17 mouse cellular contexts compared by ENCODE assay signal in genomic region chr15:102955833-102956640, GRCm38 (mm10). TPM values are rescaled to one million over a fixed set of nuclear protein-coding genes. Genes with fewer than 3 reads are reported as not detected.
DNase-seq lines count a peak whose midpoint lies in the region; ATAC-seq and TF ChIP-seq lines count a peak whose summit lies in the region.
"Had no signal": no experiment of that assay in that cellular context is flagged by ENCODE, and none has a peak within 500 bp of the region (broad histone marks: within the 10 kb centered on the region; RNA-seq: fewer than 3 reads in every experiment).

No protein-coding gene starts in this region.

- DNase-seq in heart, adult 11 months: no peak
- DNase-seq in 3134 (ENCODE audit: extremely low read depth, insufficient read length, low spot score): peak; percentile 80
- no peak for DNase-seq in G1E (ENCODE audit: low spot score)
- DNase-seq in testis, postnatal 14 days (ENCODE audit: low spot score): no peak
- no peak for DNase-seq in right cerebral cortex, postnatal 10 days (ENCODE audit: low spot score in 2 of 2)
- no peak for DNase-seq in thymus, postnatal 14 days
- DNase-seq: heart, postnatal 10 days; lung, adult 18-20 months; thymus, postnatal 25 days had no signal

- H3K4me1 ChIP-seq in heart, embryonic 13.5 days: peaks cover 5% of the 10 kb centered on the region; the same call in 1 of the 2 replicates
- H3K4me1 ChIP-seq in G1E (ENCODE audit: insufficient read depth, low read depth, low read length): peaks cover 20% of the 10 kb centered on the region
- peaks cover 48% of the 10 kb centered on the region for H3K4me1 ChIP-seq in limb, embryonic 13.5 days

- peaks cover 100% of the 10 kb centered on the region for H3K27me3 ChIP-seq in heart, embryonic 13.5 days (replicated peaks)
- H3K27me3 ChIP-seq in G1E (ENCODE audit: insufficient read depth, low read length): peaks cover 93% of the 10 kb centered on the region
- H3K27me3 ChIP-seq in limb, embryonic 13.5 days: peaks cover 97% of the 10 kb centered on the region

- no peak for ATAC-seq in heart, embryonic 13.5 days (ENCODE audit: extremely low read depth, insufficient number of reproducible peaks, low FRiP score, low TSS enrichment)
- ATAC-seq in G1E (ENCODE audit: extremely low read depth, insufficient number of reproducible peaks, low FRiP score, poor library complexity, severe bottlenecking): no peak
- ATAC-seq in limb, embryonic 13.5 days (ENCODE audit: low FRiP score, low read depth): no peak
- ATAC-seq: activated CD4-positive, CD25-positive, alpha-beta regulatory T cell, adult 4 months; inflammation-experienced regulatory T-cells, adult 6 months had no signal

- no peak overlapping the region for H3K27ac ChIP-seq in heart, embryonic 13.5 days (replicated peaks)
- H3K27ac ChIP-seq in limb, embryonic 13.5 days: peak overlapping the region; percentile 48; the same call in 1 of the 2 replicates

- no peak for TF ChIP-seq CTCF in G1E (IDR thresholded peaks at IDR 0.05; ENCODE audit: low read depth, low read length)

- H3K9ac ChIP-seq in heart, embryonic 13.5 days: no peak overlapping the region
- H3K9ac ChIP-seq in limb, embryonic 13.5 days: peak overlapping the region; percentile 80

- no peak overlapping the region for H3K4me2 ChIP-seq in heart, embryonic 13.5 days
- peak overlapping the region; percentile 61 for H3K4me2 ChIP-seq in limb, embryonic 13.5 days (replicated peaks)

- no peaks in the 10 kb centered on the region for H3K9me3 ChIP-seq in heart, embryonic 13.5 days
- H3K9me3 ChIP-seq in G1E (replicated peaks): no peaks in the 10 kb centered on the region
- no peaks in the 10 kb centered on the region for H3K9me3 ChIP-seq in limb, embryonic 13.5 days

- WGBS in heart, embryonic 13.5 days: under 1% methylated on average over 40 of the region's 40 CpGs
- under 1% methylated on average over 37 of the region's 40 CpGs for WGBS in limb, embryonic 13.5 days

- no peaks in the 10 kb centered on the region for H3K36me3 ChIP-seq in heart, embryonic 13.5 days
- no peaks in the 10 kb centered on the region for H3K36me3 ChIP-seq in G1E (replicated peaks)
- no peaks in the 10 kb centered on the region for H3K36me3 ChIP-seq in limb, embryonic 13.5 days

- peak overlapping the region; percentile 9; the same call in 1 of the 2 replicates for H3K4me3 ChIP-seq in heart, embryonic 13.5 days
- H3K4me3 ChIP-seq in G1E (ENCODE audit: low read depth, low read length): peak overlapping the region; percentile 38; the same call in 1 of the 2 replicates
- peak overlapping the region; percentile 47 for H3K4me3 ChIP-seq in limb, embryonic 13.5 days

RNA-seq across cellular contexts. Expression of gene Hoxc11, which starts 1.8 kb away (rescaled TPM):
- polyA plus RNA-seq in heart, embryonic 13.5 days (2015; fragmentation: Nextera tagmentation; extraction: Ambion mirVana): not detected in 2 replicates
- total RNA-seq in G1E (2014; fragmentation: Nextera tagmentation) (not detected in 2 replicates), G1E (2017) (0.06 and 0.22 TPM in 2 replicates)
- polyA plus RNA-seq in G1E (2012): 0.04 TPM in 1 of 2 replicates, not detected in the other
- polyA plus RNA-seq in limb, embryonic 13.5 days (2015; fragmentation: Nextera tagmentation; extraction: Ambion mirVana): 2.1 and 2.6 TPM in 2 replicates
- total RNA-seq: common myeloid progenitor, adult 5-6 weeks; heart, postnatal 10 days; left cerebral cortex, adult 8-10 months had no signal
- polyA plus RNA-seq: activated CD4-positive, CD25-positive, alpha-beta regulatory T cell, adult 4 months; frontal cortex, adult 2 months; inflammation-experienced regulatory T-cells, adult 6 months; spleen, adult 2 months had no signal

RNA-seq across cellular contexts. Expression of gene Hoxc10, which starts 10.6 kb away (rescaled TPM):
- not detected in 2 replicates for polyA plus RNA-seq in heart, embryonic 13.5 days (2015; fragmentation: Nextera tagmentation; extraction: Ambion mirVana)
- total RNA-seq in G1E (2014; fragmentation: Nextera tagmentation): 0.60 TPM in 1 of 2 replicates, not detected in the other
- 0.12 and 0.16 TPM in 2 replicates for total RNA-seq in G1E (2017)
- polyA plus RNA-seq in G1E (2012): 0.08 and 0.16 TPM in 2 replicates
- polyA plus RNA-seq in limb, embryonic 13.5 days (2015; fragmentation: Nextera tagmentation; extraction: Ambion mirVana): 11.0 and 11.3 TPM in 2 replicates
- total RNA-seq: common myeloid progenitor, adult 5-6 weeks; heart, postnatal 10 days; left cerebral cortex, adult 8-10 months had no signal
- polyA plus RNA-seq: activated CD4-positive, CD25-positive, alpha-beta regulatory T cell, adult 4 months; frontal cortex, adult 2 months; inflammation-experienced regulatory T-cells, adult 6 months; spleen, adult 2 months had no signal

RNA-seq across cellular contexts. Expression of gene Hoxc5, which starts 11.2 kb away (rescaled TPM):
- 0.57 and 1.6 TPM in 2 replicates for polyA plus RNA-seq in heart, embryonic 13.5 days (2015; fragmentation: Nextera tagmentation; extraction: Ambion mirVana)
- total RNA-seq in G1E (2014; fragmentation: Nextera tagmentation): 9.9 and 19.8 TPM in 2 replicates
- total RNA-seq in G1E (2017): 7.6 and 9.1 TPM in 2 replicates
- polyA plus RNA-seq in G1E (2012): 11.4 and 12.4 TPM in 2 replicates
- polyA plus RNA-seq in limb, embryonic 13.5 days (2015; fragmentation: Nextera tagmentation; extraction: Ambion mirVana): 5.2 and 6.7 TPM in 2 replicates
- total RNA-seq: common myeloid progenitor, adult 5-6 weeks; left cerebral cortex, adult 8-10 months had no signal
- polyA plus RNA-seq: activated CD4-positive, CD25-positive, alpha-beta regulatory T cell, adult 4 months; frontal cortex, adult 2 months; inflammation-experienced regulatory T-cells, adult 6 months had no signal

RNA-seq across cellular contexts. Expression of gene Hoxc12, which starts 19.5 kb away (rescaled TPM):
- polyA plus RNA-seq in heart, embryonic 13.5 days (2015; fragmentation: Nextera tagmentation; extraction: Ambion mirVana): not detected in 2 replicates
- not detected in 2 replicates for total RNA-seq in G1E (2014; fragmentation: Nextera tagmentation)
- total RNA-seq in G1E (2017): not detected in 2 replicates
- not detected in 2 replicates for polyA plus RNA-seq in G1E (2012)
- 2.8 and 3.1 TPM in 2 replicates for polyA plus RNA-seq in limb, embryonic 13.5 days (2015; fragmentation: Nextera tagmentation; extraction: Ambion mirVana)
- total RNA-seq: common myeloid progenitor, adult 5-6 weeks; heart, postnatal 10 days; left cerebral cortex, adult 8-10 months had no signal
- polyA plus RNA-seq: activated CD4-positive, CD25-positive, alpha-beta regulatory T cell, adult 4 months; frontal cortex, adult 2 months; inflammation-experienced regulatory T-cells, adult 6 months; spleen, adult 2 months had no signal

RNA-seq across cellular contexts. Expression of gene Hoxc9, which starts 20.2 kb away (rescaled TPM):
- not detected in 2 replicates for polyA plus RNA-seq in heart, embryonic 13.5 days (2015; fragmentation: Nextera tagmentation; extraction: Ambion mirVana)
- total RNA-seq in G1E (2014; fragmentation: Nextera tagmentation): 5.0 and 7.9 TPM in 2 replicates
- total RNA-seq in G1E (2017): 3.3 and 3.9 TPM in 2 replicates
- 9.8 and 12.0 TPM in 2 replicates for polyA plus RNA-seq in G1E (2012)
- 1.7 and 2.1 TPM in 2 replicates for polyA plus RNA-seq in limb, embryonic 13.5 days (2015; fragmentation: Nextera tagmentation; extraction: Ambion mirVana)
- total RNA-seq: common myeloid progenitor, adult 5-6 weeks; heart, postnatal 10 days; left cerebral cortex, adult 8-10 months had no signal
- polyA plus RNA-seq: activated CD4-positive, CD25-positive, alpha-beta regulatory T cell, adult 4 months; frontal cortex, adult 2 months; inflammation-experienced regulatory T-cells, adult 6 months; spleen, adult 2 months had no signal

Comparison
In these comparisons a context has a peak if more than half of its experiments do, and no peak if none do; other contexts are left out.
1. RNA of gene Hoxc10, which starts 10.6 kb away (polyA plus RNA-seq): 11.0 to 11.3 TPM in limb, embryonic 13.5 days; 0.08 to 0.16 TPM in G1E and not detected in heart, embryonic 13.5 days; every median in the first group is over 10 times any median in the second.
2. Peak in every context shown above with its lines, with median percentiles within 50 percentile points of each other: H3K4me3 ChIP-seq.